Mouse (Mus musculus) heart, postnatal 0 days (tissue): ENCODE results near the gene Cacna2d4.

Source experiments
- CTCF ChIP-seq: IDR thresholded peaks from 2 replicates; pipeline ENCODE4 v1.5.1; 2016; ENCODE audit warnings: antibody characterized with exemption, control low read depth, low read depth
- EP300 ChIP-seq: IDR thresholded peaks from 2 replicates; pipeline ENCODE4 v1.6.1; 2016; ENCODE audit warnings: antibody characterized with exemption, low read depth

DNA sequence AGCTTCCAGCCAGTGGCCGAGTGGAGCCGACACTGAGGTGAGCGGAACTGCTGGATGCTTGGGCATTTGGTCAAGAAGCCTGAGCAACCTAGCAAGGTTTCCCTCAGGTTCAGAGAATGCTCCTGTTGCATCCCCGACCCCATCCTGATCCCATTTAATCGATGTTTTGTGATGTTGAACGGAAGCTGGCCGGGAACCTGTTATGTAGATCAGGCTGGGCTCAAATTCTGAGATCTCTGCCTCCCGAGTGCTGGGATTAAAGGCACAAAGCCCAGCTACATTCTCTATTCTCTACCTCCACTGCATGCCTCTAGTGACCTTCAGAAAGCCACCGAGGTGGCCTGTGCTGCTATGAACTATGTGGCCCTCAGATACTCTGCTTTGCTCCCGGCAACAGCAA is 88.5 kb downstream of the Cacna2d4 start:
- TF ChIP-seq EP300 = no peak
- TF ChIP-seq CTCF = no peak
